Mouse (Mus musculus): ENCODE measurements around the gene Abcf1.

The Abcf1 gene

DNA sequence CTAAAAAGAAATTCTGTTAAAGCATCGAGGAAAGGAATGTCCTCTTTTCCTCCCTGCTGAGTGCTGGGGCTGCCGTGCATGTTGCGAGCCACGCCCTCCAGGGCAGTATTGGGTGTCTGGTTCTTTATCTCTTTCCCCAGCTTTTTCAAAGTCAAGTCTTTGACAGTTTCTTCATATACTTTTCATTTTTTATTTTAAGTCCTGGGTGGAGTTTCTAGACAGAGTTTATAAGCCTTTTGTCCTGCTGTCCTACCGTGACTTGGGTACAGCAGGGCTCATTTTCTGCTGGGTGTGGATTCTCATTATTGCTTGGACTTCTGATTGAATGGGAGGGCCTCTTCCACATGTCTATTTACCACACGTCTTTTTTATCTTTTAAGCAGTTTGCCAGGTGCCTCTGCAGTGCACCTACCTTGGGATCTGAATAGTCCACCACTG, 49.7 kb downstream of the Abcf1 start:
- no peak for DNase-seq (ENCODE audit: low spot score)

DNA sequence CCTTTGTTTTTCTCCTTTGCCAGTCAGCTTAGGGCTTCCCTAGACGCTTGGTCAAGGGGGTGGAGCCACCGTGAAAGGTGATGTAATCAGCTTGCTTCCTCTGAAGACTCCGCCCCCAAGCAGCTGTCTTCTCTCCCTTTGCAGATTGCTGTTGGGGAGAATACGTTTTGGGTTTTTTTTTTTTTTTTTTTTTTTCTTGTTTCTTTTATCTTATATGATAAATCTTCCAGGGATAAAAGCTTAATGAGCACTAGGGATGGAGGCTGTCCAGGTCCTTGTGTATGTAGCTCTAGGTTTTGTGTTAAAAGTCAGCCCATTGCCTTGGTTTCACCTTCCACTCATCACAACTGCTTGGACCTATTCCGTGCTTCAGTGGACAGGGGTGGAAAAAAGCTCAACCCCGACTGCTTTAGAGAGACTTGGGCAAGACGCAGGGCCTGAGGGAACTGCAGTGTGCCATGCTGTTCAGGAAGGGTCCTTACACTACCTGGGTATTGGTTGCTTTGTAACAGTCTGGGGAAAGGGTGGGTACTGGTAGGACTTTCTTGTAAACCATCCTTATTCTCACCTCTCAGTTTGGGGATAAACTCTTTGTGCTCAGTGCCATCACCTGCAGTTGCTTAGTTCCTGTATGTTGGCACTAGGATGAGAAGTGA, 50.4 kb downstream of the Abcf1 start:
- DNase-seq (ENCODE audit: low spot score) = peak; percentile 84

DNA sequence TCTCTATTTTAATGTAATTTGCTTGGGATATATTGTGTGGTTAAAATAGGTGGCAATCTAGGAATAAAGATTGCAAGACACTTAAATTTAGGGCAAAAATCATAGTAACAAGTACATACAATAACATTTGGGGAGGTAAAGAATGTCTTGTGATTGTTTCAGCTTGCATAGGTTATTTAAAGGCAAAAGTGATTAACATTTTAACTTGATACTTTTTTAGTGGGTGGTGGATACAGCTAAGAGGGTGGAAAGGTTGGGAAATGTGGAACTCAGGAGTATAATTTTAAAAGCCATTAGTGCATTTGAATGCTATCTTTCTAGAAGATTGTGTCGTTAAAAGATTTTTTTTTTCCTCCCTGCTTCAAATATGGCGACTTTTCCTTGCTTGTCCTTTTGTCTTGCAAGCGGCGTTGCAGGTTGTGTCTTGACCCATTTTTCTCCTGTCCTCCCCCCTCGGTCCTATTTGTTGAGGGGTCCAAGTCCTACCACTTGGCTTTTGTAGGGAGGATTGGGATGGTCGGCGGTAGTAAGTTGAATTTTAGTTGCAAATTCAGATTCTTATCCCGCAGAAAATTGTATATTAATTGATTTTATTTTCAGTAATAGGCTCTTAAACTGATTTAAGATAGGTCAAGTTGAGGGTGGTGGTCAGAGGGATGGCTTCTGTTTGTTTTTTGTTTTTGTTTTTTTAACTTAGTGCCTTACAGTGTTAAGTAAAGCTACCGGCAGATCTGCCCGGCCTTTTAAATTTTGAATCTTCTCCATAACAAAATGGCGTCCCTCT, 51.1 kb downstream of the Abcf1 start:
- DNase-seq (ENCODE audit: low spot score) = no peak

DNA sequence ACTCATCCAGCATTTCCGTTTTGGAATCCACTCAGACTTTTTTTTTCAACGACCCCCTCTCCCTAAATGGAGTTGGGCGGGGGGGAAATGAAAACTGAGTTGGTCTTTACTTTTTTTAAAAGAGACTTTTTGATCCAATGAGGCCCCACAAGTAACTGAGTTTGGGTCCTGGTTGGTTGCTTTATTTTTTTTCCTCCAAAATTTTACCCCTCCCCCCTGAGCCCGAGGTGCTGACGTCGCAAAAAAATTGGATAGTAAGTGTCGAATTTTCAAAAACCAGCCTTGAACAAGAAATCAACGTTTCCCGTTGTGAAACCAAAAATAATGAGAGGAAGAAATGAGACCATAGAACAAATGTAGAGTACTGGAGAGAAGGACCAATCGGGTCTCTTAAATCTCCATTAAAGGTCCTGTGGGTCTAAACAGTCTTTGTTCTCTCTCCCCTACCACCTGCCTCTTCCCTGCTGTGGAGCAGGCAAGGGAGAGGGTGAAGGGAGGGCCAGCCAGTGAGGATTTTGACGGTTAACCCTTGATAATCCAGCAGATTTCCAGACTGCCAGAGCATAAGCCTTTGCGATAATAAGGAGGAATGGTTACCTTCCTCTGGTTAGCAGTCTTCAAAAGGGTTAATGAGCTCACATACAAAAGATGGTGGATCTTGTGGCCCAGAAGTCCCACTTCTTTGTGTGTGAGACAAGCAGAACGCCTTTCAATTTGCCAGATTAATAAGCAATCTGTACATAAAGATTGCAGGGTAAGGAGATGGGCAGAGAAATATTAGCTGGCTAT, 51.9 kb downstream of the Abcf1 start:
- no peak for DNase-seq (ENCODE audit: low spot score)

DNA sequence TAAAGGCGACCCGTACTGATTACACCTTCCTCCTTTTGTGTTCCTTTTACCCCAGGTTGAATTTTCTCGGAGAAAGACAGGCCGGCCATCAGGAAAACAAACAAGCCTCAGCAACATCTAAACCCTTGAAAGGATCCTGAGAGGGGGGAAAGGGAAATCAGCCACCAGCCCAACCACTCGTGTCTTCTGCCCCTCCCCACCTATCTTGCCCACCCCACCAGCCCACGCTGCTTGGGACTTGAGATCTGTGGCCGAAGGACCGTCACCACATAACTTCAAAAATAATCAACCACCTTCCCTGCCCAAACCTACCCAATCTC, 52.5 kb downstream of the Abcf1 start:
- DNase-seq (ENCODE audit: low spot score) = no peak

DNA sequence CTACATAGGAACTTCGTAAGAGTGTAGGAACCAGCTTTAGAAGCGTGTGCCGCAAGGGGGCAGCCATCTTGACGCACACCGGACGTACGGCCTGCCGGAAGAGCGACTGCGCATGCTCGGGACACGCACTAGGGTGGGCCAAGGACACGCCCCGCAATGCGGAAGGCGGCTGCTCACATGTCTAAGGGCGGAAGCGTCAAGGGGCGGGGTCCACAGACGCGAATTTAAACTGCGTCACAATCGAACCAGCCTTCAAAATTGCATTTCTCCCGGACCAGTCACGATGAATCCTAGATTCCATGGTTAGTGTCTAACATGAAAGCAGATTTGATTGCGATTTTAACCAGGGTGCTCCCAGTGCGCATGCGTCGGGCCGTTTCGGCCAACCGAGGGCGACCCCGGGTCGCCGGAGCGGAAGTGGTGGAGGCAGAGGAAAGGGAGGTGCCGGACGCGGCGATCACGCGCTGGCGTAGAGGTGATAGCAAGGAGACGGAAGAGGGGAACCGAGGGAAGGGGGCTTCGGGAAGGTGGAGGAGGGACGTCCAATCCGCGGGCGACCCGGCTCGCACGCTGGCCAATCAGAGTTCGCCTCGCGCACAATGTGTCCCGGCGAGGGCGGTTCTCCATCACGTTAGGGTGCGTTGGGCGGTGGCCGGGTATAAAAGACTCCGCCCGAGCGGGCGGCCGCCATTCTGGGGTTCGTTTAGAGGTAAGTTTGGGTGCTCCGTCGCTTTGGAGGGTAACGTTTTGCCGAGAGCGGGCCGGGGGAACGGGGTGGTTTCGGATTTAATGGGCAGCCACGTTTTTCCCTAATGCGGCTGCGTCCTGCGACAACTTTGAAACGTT, 53.0 kb downstream of the Abcf1 start, which contains the start of the genes Mrps18b and Ppp1r10:
Gene Mrps18b, minus strand, starts transcription at position 93 of the 846 bp plus-strand sequence.
Gene Ppp1r10, plus strand, starts transcription at position 138 of the 846 bp plus-strand sequence.
- peak; percentile 96 for DNase-seq (ENCODE audit: low spot score)

DNA sequence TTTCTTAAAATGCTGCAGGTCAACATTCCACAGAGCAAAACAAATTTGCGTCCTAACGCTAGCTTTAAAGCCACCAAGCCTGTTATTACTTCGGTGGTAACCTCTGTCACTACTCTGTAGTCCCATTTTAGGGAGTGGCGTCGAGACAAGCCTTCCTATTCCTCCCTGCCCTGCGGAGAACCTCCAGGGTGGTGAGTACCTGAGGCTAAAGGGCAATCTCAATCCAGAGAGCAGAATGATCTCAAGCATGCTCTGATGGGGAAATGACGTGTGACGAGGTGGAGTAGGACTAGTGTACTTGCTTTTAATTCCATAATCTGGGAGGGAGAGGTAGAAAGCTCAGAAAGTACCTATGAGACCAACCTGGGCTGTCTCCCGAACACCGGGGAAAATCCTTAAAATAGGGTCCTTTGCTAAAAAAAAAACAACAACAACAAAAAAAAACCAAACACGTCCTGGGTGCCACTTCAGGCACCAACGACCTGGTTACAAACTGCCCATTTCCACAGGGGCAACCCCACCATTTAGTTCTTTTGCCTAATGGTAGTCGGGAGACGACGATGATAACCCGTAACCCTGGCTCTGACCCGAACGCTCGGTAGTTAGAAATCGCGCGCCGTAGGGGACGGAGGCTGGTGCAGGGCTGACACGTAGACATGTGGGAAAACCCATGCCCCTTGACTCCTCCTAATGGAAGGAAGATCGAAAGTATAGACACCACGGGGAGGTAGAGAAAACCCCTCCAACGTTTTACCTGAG, 53.8 kb downstream of the Abcf1 start:
- DNase-seq (ENCODE audit: low spot score) = no peak

DNA sequence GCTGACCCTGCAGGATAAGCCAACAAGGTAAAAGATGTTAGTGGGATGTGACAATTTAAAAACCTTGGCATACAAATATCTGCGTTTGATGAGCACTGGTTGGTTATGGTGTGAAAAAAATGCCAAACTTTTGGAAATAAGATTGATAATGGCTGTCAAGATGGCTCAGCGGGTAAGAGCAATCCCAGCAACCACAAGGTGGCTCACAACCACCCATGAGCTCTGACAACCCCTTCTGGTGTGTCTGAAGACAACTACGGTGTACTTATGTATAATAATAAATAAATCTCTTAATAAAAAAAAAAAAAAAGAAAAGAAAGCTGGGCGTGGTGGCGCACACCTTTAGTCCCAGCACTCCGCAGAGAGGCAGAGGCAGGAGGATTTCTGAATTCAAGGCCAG, 54.6 kb downstream of the Abcf1 start:
- no peak for DNase-seq (ENCODE audit: low spot score)

DNA sequence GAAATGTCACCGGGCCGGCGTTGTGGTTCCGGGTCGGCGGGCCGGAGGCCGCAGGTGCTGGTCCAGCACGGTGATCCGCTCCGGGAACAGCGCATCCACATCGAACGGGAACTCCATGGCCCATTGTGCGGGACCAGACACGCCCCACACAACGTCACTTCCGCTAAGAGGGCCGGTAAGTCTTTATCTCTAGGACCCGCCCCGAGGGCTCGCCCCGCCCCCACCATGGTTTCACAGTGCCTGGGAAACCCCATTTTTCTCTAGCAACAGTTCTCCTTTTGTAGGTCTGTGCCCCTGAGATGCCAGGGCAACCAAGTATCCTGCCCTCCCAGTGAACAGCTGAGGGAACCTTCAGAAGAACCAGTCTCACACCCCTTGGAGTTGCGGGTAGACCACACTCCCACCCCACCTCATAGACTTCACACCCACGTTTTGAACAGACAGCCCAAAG, 59.6 kb downstream of the Abcf1 start, which contains the start of gene Atat1:
Gene Atat1, minus strand, starts transcription at position 157 of the 451 bp plus-strand sequence.
- DNase-seq (ENCODE audit: low spot score) = peak; percentile 96

DNA sequence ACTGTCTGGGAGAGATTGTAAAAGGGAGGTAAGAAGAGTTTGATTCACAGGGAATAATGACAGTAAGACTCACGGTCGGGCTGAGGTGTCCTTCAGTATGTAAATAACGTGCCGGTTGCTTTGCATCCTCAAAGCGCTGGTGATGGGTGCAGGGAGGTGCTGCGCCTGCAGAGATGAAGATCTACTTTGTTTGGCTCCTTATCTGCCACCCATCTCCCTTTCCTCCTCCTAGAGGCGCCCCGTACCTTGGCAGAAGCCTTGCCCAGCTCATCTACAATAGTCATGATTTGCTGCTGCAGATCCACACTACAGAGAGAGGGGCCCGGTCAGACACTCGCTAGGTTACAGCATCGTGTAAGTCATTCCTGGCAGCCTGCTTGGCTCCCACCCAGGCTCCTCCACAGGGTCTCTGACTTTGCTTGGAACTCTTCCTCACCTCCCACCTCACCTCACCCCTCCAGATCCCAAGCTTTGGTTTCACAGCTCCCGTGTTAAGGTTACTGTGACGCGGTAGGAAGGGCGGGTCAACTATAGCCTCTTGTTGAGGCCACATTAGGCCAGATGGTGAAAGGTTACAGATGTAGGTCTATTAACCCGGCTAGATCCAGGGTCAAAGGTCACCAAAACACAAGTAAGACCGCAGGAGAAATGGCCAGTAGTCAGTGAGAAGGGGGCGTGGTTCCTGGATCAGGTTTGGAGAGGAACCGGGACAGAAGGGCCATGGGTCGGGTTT, 60.2 kb downstream of the Abcf1 start:
- no peak for DNase-seq (ENCODE audit: low spot score)

DNA sequence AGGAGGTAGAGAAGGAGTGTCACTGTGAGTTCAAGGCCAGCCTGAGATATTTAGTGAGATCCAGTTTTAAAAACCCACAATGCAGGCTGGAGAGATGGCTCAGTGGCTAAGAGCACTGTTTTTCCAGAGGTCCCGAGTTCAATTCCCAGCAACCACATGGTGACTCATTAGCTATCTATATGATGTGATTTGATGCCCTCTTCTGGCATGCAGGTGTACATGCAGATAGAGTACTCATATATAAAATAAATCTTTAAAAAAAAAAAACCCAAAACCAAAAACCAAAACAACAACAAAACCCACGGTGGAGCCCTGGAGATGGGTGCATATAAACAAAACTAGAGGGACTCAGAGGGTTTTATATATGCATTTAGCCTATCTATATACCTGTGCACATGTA, 62.0 kb downstream of the Abcf1 start:
- DNase-seq (ENCODE audit: low spot score) = no peak
